Mouse (Mus musculus): Measurements from ENCODE around the gene Lama2. TPM values are rescaled to one million over a fixed set of nuclear protein-coding genes. Genes with fewer than 3 reads are reported as not detected.

The Lama2 gene
- polyA plus RNA-seq, 1 experiment = 2.9 TPM

DNA sequence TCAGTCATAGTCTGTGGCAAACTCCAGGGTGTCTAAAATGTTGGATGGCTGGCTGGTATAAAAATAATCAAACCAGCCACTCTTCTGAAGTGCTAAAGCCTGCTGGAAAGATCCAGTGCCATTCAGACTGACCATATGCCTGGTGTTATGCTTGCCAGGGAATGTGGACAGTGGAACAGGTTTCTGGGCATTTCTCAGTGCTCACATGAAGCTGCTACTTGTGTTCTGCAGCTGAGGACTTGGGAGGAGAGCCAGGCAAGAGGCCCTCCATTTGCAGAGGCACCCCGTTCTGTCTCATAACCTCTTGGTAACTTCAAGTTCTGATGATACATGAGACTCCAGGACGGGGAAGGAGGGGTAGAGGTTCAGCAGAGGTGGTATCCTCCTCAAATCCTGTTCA is 492.1 kb downstream of the Lama2 start:
- Histone ChIP-seq H3K36me3 (ENCODE audit: control insufficient read depth, insufficient read depth, low read length) (no peaks in the 10 kb centered on the region), H3K4me3 (ENCODE audit: control insufficient read depth, insufficient read depth, low read length) (no peak overlapping the region), H3K27me3 (ENCODE audit: control insufficient read depth, insufficient read depth, low read length) (no peaks in the 10 kb centered on the region), H3K27ac (ENCODE audit: control insufficient read depth, insufficient read depth, low read length) (no peak overlapping the region), H3K4me1 (replicated peaks; ENCODE audit: control insufficient read depth, insufficient read depth, low read length) (no peaks in the 10 kb centered on the region)
- TF ChIP-seq POLR2A (IDR thresholded peaks at IDR 0.05; ENCODE audit: control insufficient read depth, extremely low read depth, insufficient read depth, low read length, poor library complexity) (no peak), CTCF (IDR thresholded peaks at IDR 0.05; ENCODE audit: borderline replicate concordance, control insufficient read depth, extremely low read depth, insufficient read depth, low read length, poor library complexity) (no peak)
- WGBS = 65% methylated on average over 2 of the region's 2 CpGs
- no peak for DNase-seq

DNA sequence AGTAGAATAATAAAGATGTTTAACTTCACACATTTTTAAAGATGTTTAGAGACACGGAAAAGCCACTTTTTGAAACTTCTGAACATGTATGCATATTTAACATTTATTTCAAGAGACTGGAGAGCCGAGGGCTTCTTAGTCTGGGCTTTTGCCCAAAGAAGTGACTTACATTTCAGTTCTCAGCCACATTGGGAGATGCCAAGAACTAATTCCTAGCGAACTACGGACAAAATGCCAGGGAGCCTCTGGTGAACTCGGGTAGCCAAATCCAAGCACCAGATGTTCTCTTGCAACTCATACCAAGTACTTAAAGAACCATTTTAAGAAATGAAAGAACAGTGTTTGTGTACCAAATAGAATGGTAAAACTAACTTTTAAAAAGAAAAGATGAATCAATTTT is 495.8 kb downstream of the Lama2 start:
- H3K27ac ChIP-seq (ENCODE audit: control insufficient read depth, insufficient read depth, low read length) = no peak overlapping the region
- no peaks in the 10 kb centered on the region for H3K36me3 ChIP-seq (ENCODE audit: control insufficient read depth, insufficient read depth, low read length)
- no peak for TF ChIP-seq POLR2A (IDR thresholded peaks at IDR 0.05; ENCODE audit: control insufficient read depth, extremely low read depth, insufficient read depth, low read length, poor library complexity)
- DNase-seq = no peak
- H3K4me3 ChIP-seq (ENCODE audit: control insufficient read depth, insufficient read depth, low read length) = no peak overlapping the region
- WGBS = 92% methylated on average over 5 of the region's 5 CpGs
- H3K4me1 ChIP-seq (replicated peaks; ENCODE audit: control insufficient read depth, insufficient read depth, low read length) = no peaks in the 10 kb centered on the region
- no peaks in the 10 kb centered on the region for H3K27me3 ChIP-seq (ENCODE audit: control insufficient read depth, insufficient read depth, low read length)

DNA sequence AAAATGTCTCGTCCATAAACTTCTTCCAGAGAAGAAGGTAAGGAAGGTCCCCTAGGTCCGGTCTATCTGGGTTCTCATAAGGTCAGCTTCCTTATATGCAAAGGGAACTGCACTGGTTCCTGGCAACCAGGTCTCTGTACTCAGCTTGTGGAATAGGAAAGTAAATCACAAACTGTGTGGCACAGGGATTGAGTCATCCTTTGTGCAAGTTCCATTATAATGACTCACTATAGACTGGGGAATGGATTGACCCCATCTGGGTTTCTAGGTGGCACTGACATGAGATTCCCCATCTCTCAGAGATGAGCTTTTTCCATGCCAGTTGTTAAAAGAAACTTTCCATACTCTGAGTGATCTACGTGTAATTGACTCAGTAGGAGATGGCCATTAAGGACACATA is 501.7 kb downstream of the Lama2 start:
- Histone ChIP-seq H3K27ac (ENCODE audit: control insufficient read depth, insufficient read depth, low read length) (no peak overlapping the region), H3K27me3 (ENCODE audit: control insufficient read depth, insufficient read depth, low read length) (no peaks in the 10 kb centered on the region), H3K36me3 (ENCODE audit: control insufficient read depth, insufficient read depth, low read length) (no peaks in the 10 kb centered on the region), H3K4me1 (replicated peaks; ENCODE audit: control insufficient read depth, insufficient read depth, low read length) (no peaks in the 10 kb centered on the region), H3K4me3 (ENCODE audit: control insufficient read depth, insufficient read depth, low read length) (no peak overlapping the region)
- TF ChIP-seq POLR2A (IDR thresholded peaks at IDR 0.05; ENCODE audit: control insufficient read depth, extremely low read depth, insufficient read depth, low read length, poor library complexity) (no peak), CTCF (IDR thresholded peaks at IDR 0.05; ENCODE audit: borderline replicate concordance, control insufficient read depth, extremely low read depth, insufficient read depth, low read length, poor library complexity) (no peak)
- DNase-seq = no peak
- 74% methylated on average over 3 of the region's 3 CpGs for WGBS

DNA sequence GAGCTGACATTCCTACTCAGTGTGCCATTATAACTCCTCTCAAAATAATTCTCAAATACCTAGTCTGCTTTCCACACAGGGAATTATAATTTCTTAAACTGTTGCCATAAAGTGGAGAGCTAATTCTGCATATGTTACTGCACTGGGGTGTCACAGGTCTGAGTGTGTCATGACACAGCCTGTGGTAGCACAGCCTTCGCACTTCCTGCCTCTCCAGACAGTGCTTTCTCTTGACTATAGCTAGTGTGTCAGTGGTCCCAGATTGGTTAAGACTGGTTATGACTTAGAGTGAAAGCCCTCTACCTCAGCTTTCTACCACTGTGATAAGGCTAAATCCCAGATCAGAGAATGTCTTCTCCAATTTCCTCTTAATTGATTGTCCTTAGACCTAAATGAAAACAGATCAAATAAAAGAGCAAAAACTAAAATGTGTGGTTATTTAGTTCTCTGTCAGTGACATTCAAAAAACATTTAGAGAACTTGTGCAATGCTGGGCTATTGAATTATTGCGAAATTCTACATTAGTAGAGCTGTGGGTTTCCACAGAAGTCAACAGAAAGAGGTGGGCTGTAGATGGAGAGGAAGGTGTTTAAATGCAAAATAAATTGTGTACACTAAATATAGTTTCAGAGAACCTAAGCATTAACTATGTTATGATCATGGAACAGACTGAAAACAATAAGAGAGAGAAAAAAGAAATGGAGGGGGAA is 502.5 kb downstream of the Lama2 start:
- Histone ChIP-seq H3K27ac (ENCODE audit: control insufficient read depth, insufficient read depth, low read length) (no peak overlapping the region), H3K4me1 (replicated peaks; ENCODE audit: control insufficient read depth, insufficient read depth, low read length) (no peaks in the 10 kb centered on the region), H3K36me3 (ENCODE audit: control insufficient read depth, insufficient read depth, low read length) (no peaks in the 10 kb centered on the region), H3K27me3 (ENCODE audit: control insufficient read depth, insufficient read depth, low read length) (no peaks in the 10 kb centered on the region), H3K4me3 (ENCODE audit: control insufficient read depth, insufficient read depth, low read length) (no peak overlapping the region)
- WGBS = 52% methylated on average over 2 of the region's 2 CpGs
- no peak for TF ChIP-seq CTCF (IDR thresholded peaks at IDR 0.05; ENCODE audit: borderline replicate concordance, control insufficient read depth, extremely low read depth, insufficient read depth, low read length, poor library complexity)
- TF ChIP-seq POLR2A (IDR thresholded peaks at IDR 0.05; ENCODE audit: control insufficient read depth, extremely low read depth, insufficient read depth, low read length, poor library complexity) = no peak
- DNase-seq = no peak

DNA sequence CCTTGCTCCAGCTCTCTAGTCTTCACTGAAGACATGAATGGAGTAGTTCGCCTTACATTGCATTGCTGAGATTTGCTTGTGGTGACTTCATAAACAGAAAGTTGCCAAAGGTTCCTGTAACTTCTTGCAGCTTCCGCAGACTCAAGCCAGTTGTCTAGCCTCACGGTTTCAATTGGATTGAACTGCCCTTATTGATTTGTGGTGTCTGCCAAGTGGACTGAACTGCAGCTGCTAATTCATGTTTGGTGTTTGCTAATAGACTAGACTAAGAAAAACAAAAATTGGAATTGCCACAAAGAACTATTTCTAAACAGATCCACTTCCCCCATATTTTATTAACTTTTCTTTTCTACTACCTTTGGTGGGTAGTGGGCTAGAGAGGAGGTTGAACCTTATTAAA is 505.4 kb downstream of the Lama2 start:
- no peaks in the 10 kb centered on the region for H3K36me3 ChIP-seq (ENCODE audit: control insufficient read depth, insufficient read depth, low read length)
- TF ChIP-seq CTCF (IDR thresholded peaks at IDR 0.05; ENCODE audit: borderline replicate concordance, control insufficient read depth, extremely low read depth, insufficient read depth, low read length, poor library complexity) (no peak), POLR2A (IDR thresholded peaks at IDR 0.05; ENCODE audit: control insufficient read depth, extremely low read depth, insufficient read depth, low read length, poor library complexity) (no peak)
- H3K27ac ChIP-seq (ENCODE audit: control insufficient read depth, insufficient read depth, low read length) = no peak overlapping the region
- DNase-seq = no peak
- H3K4me3 ChIP-seq (ENCODE audit: control insufficient read depth, insufficient read depth, low read length) = no peak overlapping the region
- H3K4me1 ChIP-seq (replicated peaks; ENCODE audit: control insufficient read depth, insufficient read depth, low read length) = no peaks in the 10 kb centered on the region
- H3K27me3 ChIP-seq (ENCODE audit: control insufficient read depth, insufficient read depth, low read length) = no peaks in the 10 kb centered on the region
- 93% methylated on average over 3 of the region's 3 CpGs for WGBS

DNA sequence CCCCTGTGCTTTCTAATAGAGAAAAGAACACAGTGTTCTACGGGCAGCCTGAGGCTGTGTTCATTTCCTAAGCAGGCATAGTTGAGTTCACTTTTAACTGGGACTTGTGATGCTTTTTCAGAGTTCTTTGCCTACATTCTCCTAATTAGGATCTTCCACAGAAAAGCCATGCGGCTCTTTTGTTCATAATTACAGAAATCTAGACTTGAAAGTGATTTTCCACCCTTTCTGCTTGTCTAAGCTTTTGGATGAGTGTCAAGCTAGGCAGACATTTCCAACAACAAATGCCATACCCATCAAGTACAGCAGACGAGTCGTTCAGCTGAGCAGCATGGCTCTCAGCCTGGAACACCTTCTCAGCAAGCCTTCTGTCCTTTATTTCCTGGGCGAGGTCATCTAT is 515.7 kb downstream of the Lama2 start:
- H3K27me3 ChIP-seq (ENCODE audit: control insufficient read depth, insufficient read depth, low read length) = no peaks in the 10 kb centered on the region

DNA sequence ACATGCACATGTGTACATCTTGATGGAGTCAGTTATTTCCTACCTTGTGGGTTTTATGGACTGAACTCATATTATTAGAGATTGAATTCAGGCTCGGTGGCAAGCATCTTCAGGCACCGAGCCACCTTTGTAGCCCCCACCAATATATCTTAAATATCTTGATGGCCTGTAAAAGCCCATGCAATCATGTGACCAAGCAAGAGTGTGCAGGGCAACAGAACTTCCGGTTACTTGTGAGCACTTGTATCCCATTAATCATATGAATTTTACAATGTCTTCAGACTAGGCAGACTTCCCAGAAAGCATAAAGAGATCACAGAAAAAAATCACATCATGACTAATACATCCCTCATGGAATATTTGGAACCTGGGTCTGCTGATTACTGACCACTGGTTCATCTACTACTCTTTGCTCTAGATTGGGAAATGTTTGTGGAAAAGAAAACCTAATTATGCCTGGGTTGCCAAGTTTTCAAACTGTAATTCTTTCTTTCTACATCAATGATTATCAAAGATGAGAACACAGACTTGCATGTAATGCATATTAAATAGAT is 517.7 kb downstream of the Lama2 start:
- Histone ChIP-seq H3K27ac (ENCODE audit: control insufficient read depth, insufficient read depth, low read length) (no peak overlapping the region), H3K4me3 (ENCODE audit: control insufficient read depth, insufficient read depth, low read length) (no peak overlapping the region), H3K27me3 (ENCODE audit: control insufficient read depth, insufficient read depth, low read length) (no peaks in the 10 kb centered on the region), H3K36me3 (ENCODE audit: control insufficient read depth, insufficient read depth, low read length) (no peaks in the 10 kb centered on the region), H3K4me1 (replicated peaks; ENCODE audit: control insufficient read depth, insufficient read depth, low read length) (no peaks in the 10 kb centered on the region)
- no peak for TF ChIP-seq CTCF (IDR thresholded peaks at IDR 0.05; ENCODE audit: borderline replicate concordance, control insufficient read depth, extremely low read depth, insufficient read depth, low read length, poor library complexity)
- TF ChIP-seq POLR2A (IDR thresholded peaks at IDR 0.05; ENCODE audit: control insufficient read depth, extremely low read depth, insufficient read depth, low read length, poor library complexity) = no peak
- DNase-seq = no peak
- WGBS = 87% methylated on average over 3 of the region's 3 CpGs

More for the DNA sequence above, 515.7 kb downstream of the Lama2 start:
- Histone ChIP-seq H3K4me1 (replicated peaks; ENCODE audit: control insufficient read depth, insufficient read depth, low read length) (no peaks in the 10 kb centered on the region), H3K36me3 (ENCODE audit: control insufficient read depth, insufficient read depth, low read length) (no peaks in the 10 kb centered on the region), H3K27ac (ENCODE audit: control insufficient read depth, insufficient read depth, low read length) (no peak overlapping the region), H3K4me3 (ENCODE audit: control insufficient read depth, insufficient read depth, low read length) (no peak overlapping the region)
- TF ChIP-seq POLR2A (IDR thresholded peaks at IDR 0.05; ENCODE audit: control insufficient read depth, extremely low read depth, insufficient read depth, low read length, poor library complexity) = no peak
- DNase-seq = no peak
- WGBS = 92% methylated on average over 5 of the region's 5 CpGs
